Mouse (Mus musculus): ENCODE results near the gene Smtn. TPM values are rescaled to one million over a fixed set of nuclear protein-coding genes. Genes with fewer than 3 reads are reported as not detected.

The Smtn gene
- polyA plus RNA-seq, 1 experiment: 46.4 TPM

- no peaks in the 10 kb centered on the region for H3K4me1 ChIP-seq (ENCODE audit: control insufficient read depth, insufficient read depth, insufficient read length, low read length)
- WGBS: 60% methylated on average over 7 of the region's 7 CpGs
- H3K36me3 ChIP-seq (ENCODE audit: control insufficient read depth, insufficient read depth, low read length): no peaks in the 10 kb centered on the region
- TF ChIP-seq POLR2A (IDR thresholded peaks at IDR 0.05; ENCODE audit: low read depth, low read length) (no peak), CTCF (IDR thresholded peaks at IDR 0.05; ENCODE audit: extremely low read depth, insufficient read length, insufficient replicate concordance, low read depth, low read length) (no peak)
- no peaks in the 10 kb centered on the region for H3K27me3 ChIP-seq (ENCODE audit: control insufficient read depth, insufficient read depth, low read length)
- H3K27ac ChIP-seq (ENCODE audit: insufficient read depth, low read depth, low read length): no peak overlapping the region
- no peak overlapping the region for H3K4me3 ChIP-seq (ENCODE audit: low read depth, low read length)
Measured at GRCm38 (mm10) chr11:3580306-3581084, 40.1 kb upstream of the Smtn start.

DNA sequence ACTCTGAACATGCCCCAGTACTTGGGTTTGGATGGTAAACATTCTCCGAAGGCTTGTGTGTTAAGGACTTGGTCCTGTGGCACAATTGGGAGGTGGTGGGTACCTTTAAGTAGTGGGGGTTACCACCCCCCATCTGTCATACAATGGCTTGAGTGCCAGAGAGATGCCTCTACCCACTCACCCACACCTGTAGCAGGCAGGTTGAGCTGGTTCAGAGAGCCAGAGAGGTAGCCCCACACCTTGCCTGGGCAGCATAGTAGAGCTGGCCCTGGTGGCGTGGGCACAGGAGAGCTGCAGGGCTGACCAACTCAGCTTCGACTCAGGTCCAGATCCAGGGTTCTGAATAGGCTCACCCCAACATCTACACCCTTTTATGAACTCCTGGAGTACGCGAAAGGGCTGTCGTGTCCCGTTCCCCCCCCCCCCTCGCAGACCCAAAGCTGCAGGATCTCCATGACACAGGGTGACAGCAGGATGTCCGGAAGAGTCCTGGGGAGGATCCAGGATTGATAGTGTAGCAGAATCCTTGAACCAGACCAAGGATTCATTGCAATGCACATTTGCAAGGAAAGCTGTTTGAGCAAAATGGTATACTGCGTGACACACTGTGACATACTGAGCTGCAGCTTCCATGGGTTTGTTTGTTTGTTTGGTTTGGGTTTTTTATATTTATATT, 37.8 kb upstream of the Smtn start:
- TF ChIP-seq POLR2A (IDR thresholded peaks at IDR 0.05; ENCODE audit: low read depth, low read length): no peak
- no peak for TF ChIP-seq CTCF (IDR thresholded peaks at IDR 0.05; ENCODE audit: extremely low read depth, insufficient read length, insufficient replicate concordance, low read depth, low read length)
- Histone ChIP-seq H3K4me1 (ENCODE audit: control insufficient read depth, insufficient read depth, insufficient read length, low read length) (peaks cover 4% of the 10 kb centered on the region), H3K27me3 (ENCODE audit: control insufficient read depth, insufficient read depth, low read length) (no peaks in the 10 kb centered on the region), H3K36me3 (ENCODE audit: control insufficient read depth, insufficient read depth, low read length) (no peaks in the 10 kb centered on the region), H3K4me3 (ENCODE audit: low read depth, low read length) (no peak overlapping the region), H3K27ac (ENCODE audit: insufficient read depth, low read depth, low read length) (no peak overlapping the region)
- 81% methylated on average over 10 of the region's 10 CpGs for WGBS

- Histone ChIP-seq H3K27ac (ENCODE audit: insufficient read depth, low read depth, low read length) (peak overlapping the region; percentile 49), H3K36me3 (ENCODE audit: control insufficient read depth, insufficient read depth, low read length) (no peaks in the 10 kb centered on the region), H3K4me3 (ENCODE audit: low read depth, low read length) (no peak overlapping the region), H3K4me1 (ENCODE audit: control insufficient read depth, insufficient read depth, insufficient read length, low read length) (peaks cover 10% of the 10 kb centered on the region), H3K27me3 (ENCODE audit: control insufficient read depth, insufficient read depth, low read length) (no peaks in the 10 kb centered on the region)
- 52% methylated on average over 3 of the region's 3 CpGs for WGBS
- TF ChIP-seq CTCF (IDR thresholded peaks at IDR 0.05; ENCODE audit: extremely low read depth, insufficient read length, insufficient replicate concordance, low read depth, low read length) (no peak), POLR2A (IDR thresholded peaks at IDR 0.05; ENCODE audit: low read depth, low read length) (peak; percentile 12; the same call in 1 of the 2 replicates)
Measured at GRCm38 (mm10) chr11:3575238-3575637, 34.8 kb upstream of the Smtn start.

DNA sequence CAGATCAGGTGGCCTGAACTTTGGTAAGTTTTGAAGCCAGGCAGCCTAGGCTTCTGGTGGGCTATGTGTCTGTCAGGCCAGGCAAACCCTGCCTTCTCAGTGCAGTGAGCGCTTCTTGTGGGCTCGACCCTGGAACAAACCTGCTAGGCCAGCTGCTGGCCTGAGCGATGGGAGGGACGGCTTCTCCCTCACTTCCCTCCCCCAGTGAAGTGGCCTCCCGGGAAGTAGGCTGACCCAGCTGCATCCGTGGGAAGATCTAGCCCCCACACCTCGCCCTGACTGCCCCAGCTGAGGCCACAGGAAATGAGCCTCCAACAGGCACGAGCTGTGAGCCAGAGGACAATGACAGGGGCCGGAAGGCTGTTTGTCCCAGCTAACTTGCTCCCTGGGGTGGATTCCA, 32.7 kb upstream of the Smtn start:
- WGBS: 44% methylated on average over 9 of the region's 9 CpGs
- H3K27ac ChIP-seq (ENCODE audit: insufficient read depth, low read depth, low read length): peak overlapping the region; percentile 62; the same call in 1 of the 2 replicates
- no peaks in the 10 kb centered on the region for H3K36me3 ChIP-seq (ENCODE audit: control insufficient read depth, insufficient read depth, low read length)
- no peak overlapping the region for H3K4me3 ChIP-seq (ENCODE audit: low read depth, low read length)
- no peak for TF ChIP-seq CTCF (IDR thresholded peaks at IDR 0.05; ENCODE audit: extremely low read depth, insufficient read length, insufficient replicate concordance, low read depth, low read length)
- no peak for TF ChIP-seq POLR2A (IDR thresholded peaks at IDR 0.05; ENCODE audit: low read depth, low read length)
- H3K27me3 ChIP-seq (ENCODE audit: control insufficient read depth, insufficient read depth, low read length): no peaks in the 10 kb centered on the region
- H3K4me1 ChIP-seq (ENCODE audit: control insufficient read depth, insufficient read depth, insufficient read length, low read length): peaks cover 10% of the 10 kb centered on the region

- TF ChIP-seq POLR2A (IDR thresholded peaks at IDR 0.05; ENCODE audit: low read depth, low read length) (no peak), CTCF (IDR thresholded peaks at IDR 0.05; ENCODE audit: extremely low read depth, insufficient read length, insufficient replicate concordance, low read depth, low read length) (no peak)
- Histone ChIP-seq H3K27me3 (ENCODE audit: control insufficient read depth, insufficient read depth, low read length) (no peaks in the 10 kb centered on the region), H3K4me3 (ENCODE audit: low read depth, low read length) (no peak overlapping the region), H3K4me1 (ENCODE audit: control insufficient read depth, insufficient read depth, insufficient read length, low read length) (peaks cover 10% of the 10 kb centered on the region), H3K27ac (ENCODE audit: insufficient read depth, low read depth, low read length) (no peak overlapping the region; the same call in 1 of the 2 replicates), H3K36me3 (ENCODE audit: control insufficient read depth, insufficient read depth, low read length) (no peaks in the 10 kb centered on the region)
- 88% methylated on average over 6 of the region's 6 CpGs for WGBS
Measured at GRCm38 (mm10) chr11:3572181-3572580, 31.8 kb upstream of the Smtn start.

- Histone ChIP-seq H3K4me3 (ENCODE audit: low read depth, low read length) (no peak overlapping the region), H3K4me1 (ENCODE audit: control insufficient read depth, insufficient read depth, insufficient read length, low read length) (peaks cover 10% of the 10 kb centered on the region), H3K27me3 (ENCODE audit: control insufficient read depth, insufficient read depth, low read length) (no peaks in the 10 kb centered on the region; the same call in 1 of the 2 replicates), H3K36me3 (ENCODE audit: control insufficient read depth, insufficient read depth, low read length) (no peaks in the 10 kb centered on the region), H3K27ac (ENCODE audit: insufficient read depth, low read depth, low read length) (no peak overlapping the region)
- WGBS: 85% methylated on average over 8 of the region's 8 CpGs
- TF ChIP-seq POLR2A (IDR thresholded peaks at IDR 0.05; ENCODE audit: low read depth, low read length) (no peak), CTCF (IDR thresholded peaks at IDR 0.05; ENCODE audit: extremely low read depth, insufficient read length, insufficient replicate concordance, low read depth, low read length) (no peak)
Measured at GRCm38 (mm10) chr11:3570321-3570720, 29.9 kb upstream of the Smtn start.

DNA sequence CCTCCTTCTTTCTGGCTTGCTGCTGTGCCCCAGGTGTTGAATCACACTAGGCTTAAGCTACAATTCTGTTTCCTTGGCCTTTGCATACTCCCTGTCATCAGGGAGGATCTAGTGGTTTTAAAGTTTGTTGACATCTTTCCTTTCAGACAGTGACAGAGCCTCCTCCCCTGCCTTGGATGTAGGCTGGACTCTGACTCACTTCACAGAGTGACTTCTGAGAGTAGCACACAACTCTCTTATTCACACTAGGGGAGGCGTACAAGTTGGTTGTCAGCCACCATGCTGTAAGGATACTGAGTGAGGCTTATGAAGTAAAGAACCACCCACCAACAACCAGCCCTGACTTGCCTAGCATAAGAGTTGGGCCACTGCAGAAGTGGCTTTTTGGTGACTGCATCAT, 27.5 kb upstream of the Smtn start:
- WGBS: 90% methylated on average over 1 of the region's 1 CpGs
- Histone ChIP-seq H3K27me3 (ENCODE audit: control insufficient read depth, insufficient read depth, low read length) (no peaks in the 10 kb centered on the region; the same call in 1 of the 2 replicates), H3K4me1 (ENCODE audit: control insufficient read depth, insufficient read depth, insufficient read length, low read length) (peaks cover 3% of the 10 kb centered on the region; the same call in 1 of the 2 replicates), H3K27ac (ENCODE audit: insufficient read depth, low read depth, low read length) (no peak overlapping the region), H3K4me3 (ENCODE audit: low read depth, low read length) (no peak overlapping the region), H3K36me3 (ENCODE audit: control insufficient read depth, insufficient read depth, low read length) (no peaks in the 10 kb centered on the region)
- no peak for TF ChIP-seq CTCF (IDR thresholded peaks at IDR 0.05; ENCODE audit: extremely low read depth, insufficient read length, insufficient replicate concordance, low read depth, low read length)
- TF ChIP-seq POLR2A (IDR thresholded peaks at IDR 0.05; ENCODE audit: low read depth, low read length): no peak
